Mouse (Mus musculus) lung, embryonic 14.5 days (tissue): Measurements from ENCODE around the gene Lhpp. TPM values are rescaled to one million over a fixed set of nuclear protein-coding genes. Genes with fewer than 3 reads are reported as not detected.
A peak's percentile ranks its signal among the peaks of the same experiment; 100 is the strongest.

ENCODE experiments used
- ATAC-seq: fragments of 200-750 bp; cut with Nextera tagmentation; 2 replicates; pipeline ENCODE4 v1.8.0; 2017; ENCODE audit warnings: mild to moderate bottlenecking, moderate TSS enrichment, moderate library complexity; ENCODE audit not compliant: insufficient read depth
- DNase-seq: peaks from one replicate; pipeline ENCODE4 v3.0.0-alpha.2; 2015
- H3K27ac ChIP-seq: fragments of 300-500 bp; sonication (generic); 2 replicates; pipeline ENCODE4 v1.5.1; 2014; ENCODE audit warnings: low read depth, mild to moderate bottlenecking, moderate library complexity
- H3K27me3 ChIP-seq: fragments of 300-500 bp; sonication (generic); 2 replicates; pipeline ENCODE4 v1.6.1; 2014; ENCODE audit warnings: low read length, control low read depth; ENCODE audit not compliant: insufficient read depth
- H3K36me3 ChIP-seq: fragments of 300-500 bp; sonication (generic); 2 replicates; pipeline ENCODE4 v1.6.1; 2014; ENCODE audit warnings: control low read depth; ENCODE audit not compliant: insufficient read depth
- H3K4me1 ChIP-seq: fragments of 300-500 bp; sonication (generic); 2 replicates; pipeline ENCODE4 v1.6.1; 2014; ENCODE audit warnings: antibody characterized with exemption, control low read depth; ENCODE audit not compliant: insufficient read depth
- H3K4me2 ChIP-seq: fragments of 300-500 bp; sonication (generic); 2 replicates; pipeline ENCODE4 v1.6.1; 2014; ENCODE audit warnings: mild to moderate bottlenecking
- H3K4me3 ChIP-seq: fragments of 300-500 bp; sonication (generic); 2 replicates; pipeline ENCODE4 v1.5.1; 2014; ENCODE audit warnings: low read depth, low read length
- H3K9ac ChIP-seq: fragments of 300-500 bp; sonication (generic); 2 replicates; pipeline ENCODE4 v1.6.1; 2014
- H3K9me3 ChIP-seq: fragments of 300-500 bp; sonication (generic); 2 replicates; pipeline ENCODE4 v1.6.1; 2016; ENCODE audit warnings: low read depth, low read length, control low read depth
- CTCF ChIP-seq: IDR thresholded peaks from 2 replicates; pipeline ENCODE4 v1.5.1; 2016; ENCODE audit warnings: antibody characterized with exemption, low read depth
- WGBS: fragments of 180-500 bp; shearing (Covaris S2); extraction: QIAGEN DNeasy Blood & Tissue Kit; methylation state at CpG from one replicate; pipeline ENCODE4 v1.1.7; 2014; 5-methylcytosine and 5-hydroxymethylcytosine counted together
- polyA plus RNA-seq: library from polyadenylated mRNA; unstranded; fragments of >200 nt; fragmentation: Nextera tagmentation; extraction: Ambion mirVana; gene quantifications from 2 replicates; pipeline ENCODE4 v1.2.1, GENCODE M21; 2014

The Lhpp gene
- polyA plus RNA-seq, 1 experiment from 2014 or later = 22.8 TPM

DNA sequence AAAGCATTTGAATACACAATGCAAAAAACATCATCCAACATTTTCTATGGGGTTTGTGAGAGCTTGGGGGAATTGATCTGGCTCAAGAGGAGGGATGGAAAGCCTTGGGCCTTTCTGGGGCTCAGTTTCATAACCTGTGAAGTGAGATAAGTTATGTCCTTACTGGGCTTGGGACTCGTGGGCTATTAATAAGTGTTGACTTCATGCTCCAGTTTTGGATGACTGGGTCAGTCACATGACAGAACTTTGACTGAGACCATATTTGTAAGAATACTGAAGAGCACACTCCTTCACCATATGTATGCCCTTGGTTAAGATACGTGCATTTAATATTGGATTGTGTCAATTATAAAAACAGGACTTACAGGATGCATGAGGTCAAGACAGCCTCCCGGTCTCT is 17.0 kb downstream of the Lhpp start:
- WGBS = 74% methylated on average over 3 of the region's 3 CpGs
- no peak for ATAC-seq

DNA sequence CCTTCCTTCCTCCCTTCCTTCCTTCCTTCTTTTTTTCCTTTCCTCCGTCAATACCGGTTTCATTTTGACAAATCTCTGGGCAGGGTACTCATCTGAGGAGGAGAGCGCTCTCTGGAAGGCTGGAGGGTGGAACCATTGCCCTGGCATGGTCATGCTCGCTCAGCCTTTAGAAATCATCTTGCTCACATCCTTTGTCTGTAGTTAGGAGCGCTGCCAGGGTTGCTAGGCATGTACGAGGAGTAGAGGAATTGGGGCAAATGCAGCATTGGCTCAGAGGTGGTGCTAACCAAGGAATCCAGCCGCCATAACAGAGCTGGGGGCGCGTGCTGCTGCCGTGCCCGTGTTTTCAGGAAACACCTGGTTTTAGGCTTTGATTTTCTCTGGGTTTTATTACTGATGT is 20.9 kb downstream of the Lhpp start:
- Histone ChIP-seq H3K36me3 (no peaks in the 10 kb centered on the region), H3K4me3 (no peak overlapping the region), H3K4me1 (no peaks in the 10 kb centered on the region), H3K9me3 (no peaks in the 10 kb centered on the region), H3K9ac (no peak overlapping the region), H3K4me2 (no peak overlapping the region), H3K27me3 (no peaks in the 10 kb centered on the region), H3K27ac (no peak overlapping the region)
- ATAC-seq = no peak
- 73% methylated on average over 11 of the region's 11 CpGs for WGBS
- DNase-seq = no peak
- no peak for TF ChIP-seq CTCF

More for the DNA sequence above, 17.0 kb downstream of the Lhpp start:
- Histone ChIP-seq H3K27ac (no peak overlapping the region), H3K36me3 (no peaks in the 10 kb centered on the region), H3K27me3 (no peaks in the 10 kb centered on the region), H3K9ac (no peak overlapping the region), H3K4me3 (no peak overlapping the region), H3K9me3 (no peaks in the 10 kb centered on the region), H3K4me2 (no peak overlapping the region), H3K4me1 (no peaks in the 10 kb centered on the region)
- DNase-seq = no peak
- no peak for TF ChIP-seq CTCF

DNA sequence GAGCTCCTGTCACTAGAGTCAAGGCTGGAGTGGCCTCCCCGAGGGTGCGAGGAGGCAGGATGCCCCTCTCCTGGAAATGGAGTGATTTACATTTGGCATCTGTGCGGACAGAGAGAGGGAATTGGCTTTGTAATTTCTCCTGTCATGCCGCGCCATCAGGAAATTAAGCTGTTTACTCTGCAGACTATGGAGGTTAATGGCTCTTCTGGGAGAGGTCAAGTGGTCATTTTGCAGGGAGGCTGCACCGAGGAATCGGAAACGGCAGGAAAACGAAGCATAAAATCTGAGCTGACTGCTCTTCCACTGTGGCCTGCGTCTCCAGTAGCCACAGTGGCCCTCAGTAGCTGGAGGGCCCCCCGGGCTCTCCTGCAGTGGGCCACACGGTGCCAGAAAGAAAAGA is 26.9 kb downstream of the Lhpp start:
- Histone ChIP-seq H3K36me3 (no peaks in the 10 kb centered on the region), H3K27me3 (no peaks in the 10 kb centered on the region), H3K27ac (no peak overlapping the region), H3K4me1 (0 out of 2 replicates have a peak, but pooled peaks cover 3% of the 10 kb centered on the region), H3K9ac (no peak overlapping the region), H3K9me3 (no peaks in the 10 kb centered on the region), H3K4me3 (no peak overlapping the region), H3K4me2 (no peak overlapping the region)
- DNase-seq = peak; percentile 49
- TF ChIP-seq CTCF = no peak
- no peak for ATAC-seq
- 16% methylated on average over 12 of the region's 12 CpGs for WGBS

DNA sequence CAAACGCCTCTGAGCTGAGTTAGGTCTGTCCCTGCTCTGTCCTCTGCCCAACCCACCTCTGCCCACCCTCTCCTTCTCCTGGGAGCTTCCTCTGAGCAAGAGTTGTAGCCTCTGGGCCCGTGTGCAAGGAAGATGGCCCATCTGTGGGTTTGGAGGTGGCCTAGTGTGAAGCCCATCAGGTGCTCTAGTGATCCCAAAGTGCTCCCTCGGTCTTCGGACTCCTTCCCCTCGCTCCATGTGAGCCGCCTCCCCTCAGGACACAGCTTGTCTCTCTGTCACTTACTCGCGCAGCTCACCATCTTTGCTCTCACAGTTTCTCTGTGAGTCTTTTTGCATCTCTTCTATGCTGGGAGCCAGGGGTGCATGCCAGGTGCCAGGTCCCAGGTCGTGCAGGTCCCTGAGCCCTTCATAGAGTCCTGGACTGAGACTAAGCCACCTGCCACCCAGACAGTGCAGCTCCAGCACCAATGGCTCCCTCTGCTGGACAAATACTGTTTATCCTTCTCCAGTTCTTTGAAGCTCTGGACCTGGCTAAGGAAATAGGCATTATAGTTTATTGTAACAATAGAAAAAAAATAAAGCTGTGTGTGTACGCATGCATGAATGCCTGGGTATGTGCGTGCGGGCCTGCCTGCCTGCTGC is 28.1 kb downstream of the Lhpp start:
- H3K9ac ChIP-seq = no peak overlapping the region
- no peaks in the 10 kb centered on the region for H3K27me3 ChIP-seq
- no peak overlapping the region for H3K4me2 ChIP-seq
- 0 out of 2 replicates have a peak, but pooled peaks cover 3% of the 10 kb centered on the region for H3K4me1 ChIP-seq
- H3K27ac ChIP-seq = no peak overlapping the region
- 55% methylated on average over 12 of the region's 12 CpGs for WGBS
- DNase-seq (peak; percentile 86), ATAC-seq (peak; percentile 54; the same call in 1 of the 2 replicates)
- H3K9me3 ChIP-seq = no peaks in the 10 kb centered on the region
- H3K36me3 ChIP-seq = no peaks in the 10 kb centered on the region
- no peak overlapping the region for H3K4me3 ChIP-seq
- peak; percentile 86 for TF ChIP-seq CTCF

DNA sequence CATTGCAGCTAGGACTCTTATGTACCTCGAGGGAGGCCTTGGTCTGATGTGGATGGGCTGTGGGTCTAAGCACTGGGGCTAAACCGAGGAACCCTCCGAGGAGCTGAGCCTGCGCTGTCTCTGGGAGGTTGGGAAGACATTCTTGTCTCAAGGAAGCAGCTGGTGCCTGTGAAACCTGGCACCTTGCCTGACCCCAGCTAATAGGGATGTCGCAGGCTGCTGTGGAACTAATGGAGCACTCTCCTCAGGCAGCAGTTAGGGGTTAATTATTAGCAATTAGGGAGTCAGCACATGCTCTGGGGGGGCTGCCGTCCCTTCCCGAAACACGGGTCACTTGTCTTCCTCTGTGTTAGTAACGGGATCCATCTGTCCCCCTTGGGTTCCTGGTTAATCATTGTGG is 30.5 kb downstream of the Lhpp start:
- Histone ChIP-seq H3K36me3 (no peaks in the 10 kb centered on the region), H3K4me2 (no peak overlapping the region), H3K4me1 (0 out of 2 replicates have a peak, but pooled peaks cover 3% of the 10 kb centered on the region), H3K4me3 (no peak overlapping the region), H3K27ac (no peak overlapping the region), H3K27me3 (no peaks in the 10 kb centered on the region), H3K9me3 (no peaks in the 10 kb centered on the region), H3K9ac (no peak overlapping the region)
- DNase-seq (peak; percentile 40), ATAC-seq (no peak)
- WGBS = 21% methylated on average over 9 of the region's 9 CpGs
- no peak for TF ChIP-seq CTCF

DNA sequence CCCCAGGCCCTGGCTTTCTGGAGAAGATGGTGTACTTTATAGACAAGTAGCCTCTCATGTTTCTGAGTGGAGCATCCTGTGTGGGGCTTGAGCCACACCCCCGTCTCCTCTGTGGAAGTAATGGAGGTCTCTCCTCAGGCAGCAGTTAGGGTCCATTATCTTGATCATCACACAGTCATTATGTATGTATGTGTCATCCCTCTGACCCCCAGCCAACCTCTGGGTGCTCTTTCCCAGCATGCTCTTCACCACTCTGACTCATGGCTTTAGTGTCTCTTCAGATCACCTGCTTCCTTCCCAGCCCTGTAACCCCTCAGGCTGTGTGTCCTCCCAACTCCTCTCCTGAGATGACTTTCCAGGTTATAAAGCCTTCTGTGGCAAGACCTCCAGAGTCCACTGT is 31.2 kb downstream of the Lhpp start:
- 93% methylated on average over 1 of the region's 1 CpGs for WGBS
- Histone ChIP-seq H3K27ac (no peak overlapping the region), H3K27me3 (no peaks in the 10 kb centered on the region), H3K4me3 (no peak overlapping the region), H3K9me3 (no peaks in the 10 kb centered on the region), H3K4me1 (0 out of 2 replicates have a peak, but pooled peaks cover 3% of the 10 kb centered on the region), H3K36me3 (no peaks in the 10 kb centered on the region), H3K4me2 (no peak overlapping the region), H3K9ac (no peak overlapping the region)
- no peak for TF ChIP-seq CTCF
- DNase-seq = no peak
- ATAC-seq = no peak

DNA sequence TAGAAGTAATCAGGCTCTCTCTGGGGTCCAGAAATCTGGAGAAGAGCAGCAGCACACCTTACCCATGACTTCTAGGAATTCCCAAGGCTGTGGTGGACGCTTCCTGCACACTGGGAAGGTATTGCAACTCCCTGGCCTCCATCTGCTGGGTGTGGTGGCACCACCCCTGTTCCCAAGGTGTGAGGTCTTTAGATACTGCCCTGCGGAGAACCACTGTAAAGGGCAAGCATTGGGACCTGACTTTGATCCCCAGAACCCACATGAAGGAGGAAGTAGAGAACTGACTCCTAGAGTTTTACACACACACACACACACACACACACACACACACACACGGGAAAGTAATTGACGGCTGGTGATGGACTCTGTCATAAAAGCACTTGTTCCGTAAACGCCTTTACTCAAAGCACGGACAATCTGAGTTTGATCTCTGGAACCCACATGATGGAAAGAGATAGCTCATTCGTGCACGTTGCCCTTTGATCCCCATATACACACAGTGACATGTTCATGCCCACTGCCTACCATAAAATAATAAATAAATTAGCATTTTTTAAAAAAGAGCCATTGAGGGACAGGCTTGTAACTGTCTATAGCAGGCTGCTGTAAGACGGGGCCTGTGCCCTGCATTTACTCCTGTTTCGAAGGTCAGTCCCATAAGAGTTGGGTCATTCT is 34.3 kb downstream of the Lhpp start:
- Histone ChIP-seq H3K27ac (no peak overlapping the region), H3K4me1 (no peaks in the 10 kb centered on the region), H3K9me3 (no peaks in the 10 kb centered on the region), H3K36me3 (no peaks in the 10 kb centered on the region), H3K9ac (no peak overlapping the region), H3K27me3 (no peaks in the 10 kb centered on the region), H3K4me2 (no peak overlapping the region), H3K4me3 (no peak overlapping the region)
- no peak for DNase-seq
- no peak for ATAC-seq
- WGBS = 73% methylated on average over 11 of the region's 11 CpGs
- no peak for TF ChIP-seq CTCF
